Mouse (Mus musculus): ENCODE measurements around the gene Agpat2.

Agpat2 gene

DNA sequence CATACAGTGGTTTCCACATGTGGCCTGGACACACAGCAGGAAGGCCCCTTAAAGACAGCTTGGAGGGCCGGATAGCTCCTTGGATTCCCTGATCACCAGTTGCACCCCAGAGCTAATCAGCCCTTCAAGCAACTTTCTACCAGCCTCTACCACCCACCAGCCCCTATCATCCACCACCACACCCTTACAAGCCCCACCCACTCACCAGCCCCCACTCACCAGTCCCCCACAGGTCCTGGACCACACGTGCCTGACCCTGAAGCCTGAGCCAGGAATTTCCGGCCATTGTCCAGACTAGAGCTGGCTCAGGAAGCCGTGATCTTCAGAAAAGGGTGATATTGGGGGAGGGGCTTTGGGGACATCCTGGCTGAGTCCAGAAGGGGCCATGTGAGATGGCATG lies 28.4 kb downstream of the Agpat2 start:
- no peak for DNase-seq (ENCODE audit: low spot score in 2 of 2)

DNA sequence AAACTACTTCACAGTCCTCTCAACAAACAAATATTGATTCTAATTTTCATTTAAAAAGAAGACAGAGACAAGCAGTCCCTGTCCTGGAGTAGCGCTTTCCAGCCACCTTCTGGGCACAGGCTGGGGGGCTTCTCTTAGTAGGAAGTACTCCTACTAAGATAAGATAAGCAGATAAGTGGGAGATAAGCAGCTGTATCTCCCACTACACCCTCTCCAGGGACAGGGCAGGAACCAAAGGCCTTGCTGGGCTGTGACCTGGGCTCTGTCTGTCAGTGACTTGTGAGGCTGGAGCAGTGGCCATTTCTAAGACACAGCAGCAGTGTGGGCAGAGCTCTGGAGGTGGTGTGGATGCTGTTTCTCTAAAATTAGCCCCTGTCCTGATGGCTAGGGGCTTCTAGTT lies 28.8 kb downstream of the Agpat2 start:
- DNase-seq (ENCODE audit: low spot score in 2 of 2): no peak

DNA sequence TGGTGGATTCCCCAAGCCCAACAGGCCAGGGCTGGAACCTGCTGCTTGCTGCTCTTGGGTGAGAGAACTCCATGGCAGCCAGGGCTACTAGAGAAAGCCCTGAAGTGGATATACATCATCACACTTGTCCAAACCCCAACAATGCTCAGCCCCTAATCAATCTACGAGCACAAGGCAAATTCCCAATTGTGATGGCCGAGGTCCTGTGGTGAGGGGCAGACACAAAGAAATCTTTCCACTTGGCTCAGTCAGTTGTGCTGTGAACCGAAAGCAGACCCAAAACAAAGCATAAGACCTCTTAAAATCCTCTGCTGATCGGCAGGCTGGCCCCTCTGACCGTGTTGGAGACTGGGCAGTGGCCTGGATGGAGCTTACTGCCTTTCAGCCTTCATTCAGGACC lies 29.4 kb downstream of the Agpat2 start:
- no peak for DNase-seq (ENCODE audit: low spot score in 2 of 2)

DNA sequence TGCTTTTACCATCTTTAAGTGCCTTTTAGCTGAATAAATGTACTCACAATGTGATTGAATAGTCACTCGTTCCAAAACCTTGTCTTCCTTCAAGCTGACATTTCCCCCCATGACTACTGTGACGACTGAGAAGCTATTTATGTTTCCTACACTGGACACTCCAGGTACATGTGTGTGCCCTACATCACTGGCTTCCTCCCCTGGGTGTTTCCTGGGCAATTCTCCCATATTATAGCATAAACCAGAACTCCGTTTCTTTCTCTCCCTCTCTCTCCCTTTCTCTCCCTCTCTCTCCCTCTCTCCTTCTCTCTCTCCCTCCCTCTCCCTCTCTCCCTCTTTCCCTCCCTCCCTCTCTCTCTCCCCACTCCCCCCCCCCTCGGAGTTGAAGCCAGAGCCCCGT lies 30.4 kb downstream of the Agpat2 start:
- no peak for DNase-seq (ENCODE audit: low spot score in 2 of 2)

DNA sequence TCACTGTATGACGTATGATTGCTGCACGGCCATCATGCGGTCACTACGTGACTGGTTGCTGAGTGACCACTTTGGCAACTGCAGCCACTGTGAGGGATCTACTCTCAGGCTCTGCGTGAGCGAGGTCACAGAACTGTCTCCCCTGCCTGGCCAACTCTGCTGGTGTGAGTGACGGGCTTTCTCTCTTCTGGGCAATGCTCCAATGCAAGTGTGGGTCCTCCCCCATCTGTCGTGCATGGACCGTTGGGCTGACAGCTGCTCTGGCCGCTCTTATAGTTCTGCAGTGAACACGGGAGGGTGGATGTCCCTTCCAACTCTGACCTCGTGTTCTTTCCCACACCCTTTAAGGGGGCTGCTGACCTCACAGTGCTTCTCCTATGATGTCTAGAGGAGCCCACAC lies 30.8 kb downstream of the Agpat2 start:
- peak; percentile 21 for DNase-seq (ENCODE audit: low spot score in 2 of 2)

DNA sequence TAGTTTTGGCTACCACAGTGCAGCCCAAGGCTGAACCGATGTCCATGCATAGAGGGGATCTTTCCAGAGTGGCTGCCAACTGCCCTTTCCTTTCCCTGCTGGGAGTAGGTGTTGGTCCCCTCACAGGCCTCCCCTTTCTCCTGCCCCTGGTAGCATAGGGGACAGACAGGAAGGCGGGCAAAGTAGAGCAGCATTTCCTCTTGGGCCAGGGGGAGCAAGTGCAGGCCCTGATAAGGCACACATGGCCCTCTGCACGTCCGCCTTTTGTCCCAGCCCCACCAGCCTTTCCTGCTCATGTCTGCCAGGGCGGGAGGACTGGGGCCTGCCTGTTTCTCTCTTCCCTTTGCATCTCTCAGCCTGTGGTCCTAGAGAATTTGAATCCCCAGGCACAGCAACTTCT lies 32.4 kb downstream of the Agpat2 start:
- DNase-seq (ENCODE audit: low spot score in 2 of 2): peak in 1 of 2 experiments; percentile 19

DNA sequence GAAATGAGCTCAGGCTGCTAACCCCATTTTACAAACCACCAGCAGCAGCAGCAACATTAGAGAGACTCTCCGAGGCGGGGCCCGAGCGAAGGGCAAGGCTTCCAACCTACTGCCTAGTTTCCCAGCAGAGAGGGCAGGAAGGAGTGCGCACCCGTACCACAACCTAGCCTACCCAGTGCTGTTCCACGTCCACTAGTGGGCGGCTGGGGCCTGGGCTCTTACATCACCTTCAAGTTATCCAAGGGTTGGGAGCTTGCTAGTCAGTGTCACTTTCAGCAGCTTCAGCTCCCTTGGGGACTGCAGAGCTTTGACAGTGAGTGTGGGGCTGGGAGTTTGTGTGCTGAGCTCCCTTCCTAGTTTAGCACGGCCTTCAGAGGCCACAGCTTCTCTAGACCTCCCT lies 32.8 kb downstream of the Agpat2 start:
- DNase-seq (ENCODE audit: low spot score in 2 of 2): no peak

DNA sequence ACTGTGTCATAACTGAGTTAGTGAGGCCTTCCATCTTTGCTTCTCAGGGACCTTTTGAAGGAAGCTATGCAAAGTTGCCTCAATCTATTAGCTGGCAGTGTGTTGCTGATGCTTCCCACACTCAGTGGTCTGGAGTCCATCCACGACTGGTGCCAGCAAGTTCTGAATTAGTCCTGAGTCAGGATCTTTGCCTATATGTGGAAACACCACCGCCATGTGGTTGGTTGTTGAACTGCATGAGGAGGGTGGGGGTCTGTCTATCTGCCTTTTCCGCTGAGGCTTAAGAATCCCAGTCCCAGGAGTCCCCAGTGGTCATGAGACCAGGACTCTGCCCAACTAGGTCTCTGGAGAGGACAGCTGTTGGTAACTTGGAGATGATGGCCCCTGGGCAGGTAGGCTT lies 34.2 kb downstream of the Agpat2 start:
- DNase-seq (ENCODE audit: low spot score in 2 of 2): no peak

DNA sequence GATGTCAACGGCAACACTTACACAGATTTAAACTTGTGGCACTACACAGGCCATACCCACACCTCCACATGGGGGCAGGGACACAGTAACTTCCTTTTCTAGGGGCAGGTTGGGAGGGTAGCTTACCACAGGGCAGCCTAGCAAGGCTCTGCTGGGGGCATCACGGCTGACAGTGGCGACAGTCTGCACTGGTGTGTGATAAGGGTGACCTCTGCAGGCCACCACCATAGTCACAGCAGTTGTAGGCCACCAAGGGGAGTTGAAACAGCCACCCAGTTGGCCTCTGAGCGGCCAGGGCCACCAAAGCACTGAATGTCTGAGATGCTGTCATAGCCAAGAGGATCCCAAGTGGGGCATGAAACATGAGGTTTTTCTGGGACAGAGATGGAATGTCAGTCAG lies 38.0 kb downstream of the Agpat2 start:
- peak; percentile 69 to 76 for DNase-seq (ENCODE audit: low spot score in 2 of 2)

DNA sequence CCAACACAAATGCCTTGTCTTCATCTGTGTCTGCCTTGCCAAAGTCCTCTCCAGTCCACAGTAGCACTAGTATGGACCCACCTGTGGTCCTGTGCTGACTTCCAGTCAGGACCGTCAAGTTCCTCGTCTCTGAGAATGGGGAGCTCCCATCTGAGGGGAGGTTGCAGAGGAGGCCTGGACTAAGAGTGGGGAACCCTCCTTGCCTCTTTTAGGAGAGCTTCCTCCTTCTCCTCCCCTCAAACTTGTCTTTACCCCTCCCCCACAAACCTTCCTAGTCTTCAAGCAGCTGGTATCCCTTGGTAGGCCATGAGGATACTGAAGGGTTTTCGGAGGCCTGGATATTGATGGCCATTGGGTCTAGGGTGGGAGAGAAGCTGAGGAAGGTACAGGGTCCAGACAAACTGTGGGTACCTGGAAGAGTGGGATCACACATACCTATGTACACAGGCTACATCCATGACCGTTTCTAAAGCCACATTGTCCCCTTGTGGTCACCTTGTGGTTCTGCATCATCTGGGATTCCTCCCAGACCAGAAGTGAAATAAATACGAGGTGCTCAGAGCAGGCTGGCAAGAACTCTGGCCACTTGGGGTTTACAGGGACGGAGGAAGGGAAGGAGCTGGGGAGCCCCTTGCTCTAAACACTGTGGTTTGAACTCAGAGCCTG lies 42.7 kb downstream of the Agpat2 start:
- DNase-seq (ENCODE audit: low spot score in 2 of 2): no peak

DNA sequence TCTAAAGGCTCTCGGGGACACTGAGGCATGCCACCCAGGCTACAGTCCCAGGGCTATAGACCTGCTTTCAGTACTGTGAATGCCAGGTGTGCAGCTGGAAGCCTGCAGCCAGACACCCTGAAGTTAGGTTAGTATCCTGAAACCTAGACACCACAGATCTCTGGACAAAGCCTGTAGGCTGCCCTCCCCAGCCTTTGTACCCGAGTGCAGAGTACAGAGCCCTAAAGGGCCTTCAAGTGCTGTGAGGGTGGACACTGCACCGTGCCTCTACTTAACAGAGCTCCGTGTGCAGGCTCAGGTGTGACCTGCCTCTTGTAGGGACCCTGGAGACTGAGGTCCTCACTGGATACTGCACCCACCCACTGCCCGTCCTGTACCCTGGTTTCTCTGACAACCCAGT lies 43.7 kb downstream of the Agpat2 start:
- DNase-seq (ENCODE audit: low spot score in 2 of 2): no peak

DNA sequence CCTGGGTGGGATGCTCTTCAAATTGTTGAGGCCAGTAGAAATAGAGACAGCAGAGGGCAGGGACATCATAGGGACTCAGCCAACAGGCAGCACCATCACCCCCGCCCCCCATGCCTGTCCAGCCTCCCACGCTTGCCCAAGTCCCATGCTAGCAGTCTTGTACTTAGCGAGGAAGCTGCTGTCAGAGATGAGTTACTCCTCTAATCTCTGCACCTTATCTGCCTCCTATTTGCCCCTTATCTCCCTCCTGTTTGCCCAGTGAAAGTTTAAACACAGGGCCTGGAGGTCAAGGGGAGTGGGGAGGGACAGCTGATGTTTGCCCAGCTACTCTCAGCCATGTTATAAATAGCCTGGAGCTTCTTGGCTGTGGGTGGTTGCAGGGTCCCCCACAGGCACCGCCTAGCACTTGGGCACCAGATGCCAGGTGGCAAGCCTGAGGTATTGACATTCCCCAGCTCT lies 47.7 kb downstream of the Agpat2 start:
- no peak for DNase-seq (ENCODE audit: low spot score in 2 of 2)

DNA sequence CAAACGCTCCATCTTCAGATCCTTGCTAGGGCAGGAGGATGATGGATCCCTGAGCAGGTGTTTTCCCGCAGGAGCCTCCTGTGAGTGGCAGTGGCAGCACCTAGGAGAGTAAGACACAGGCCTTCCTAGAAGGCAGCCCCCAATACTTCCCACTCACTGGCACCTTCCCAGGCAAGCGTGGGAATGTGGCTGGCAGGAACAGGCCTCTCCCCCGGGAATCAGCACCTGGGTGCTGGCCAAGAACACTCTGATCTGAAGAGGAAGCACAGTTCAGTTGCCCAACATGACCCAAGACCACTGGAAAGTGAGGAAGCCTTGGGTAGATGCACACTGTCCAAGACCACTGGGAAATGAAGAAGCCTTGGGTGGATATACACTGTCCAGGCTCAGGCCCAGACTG lies 49.1 kb downstream of the Agpat2 start:
- no peak for DNase-seq (ENCODE audit: low spot score in 2 of 2)

DNA sequence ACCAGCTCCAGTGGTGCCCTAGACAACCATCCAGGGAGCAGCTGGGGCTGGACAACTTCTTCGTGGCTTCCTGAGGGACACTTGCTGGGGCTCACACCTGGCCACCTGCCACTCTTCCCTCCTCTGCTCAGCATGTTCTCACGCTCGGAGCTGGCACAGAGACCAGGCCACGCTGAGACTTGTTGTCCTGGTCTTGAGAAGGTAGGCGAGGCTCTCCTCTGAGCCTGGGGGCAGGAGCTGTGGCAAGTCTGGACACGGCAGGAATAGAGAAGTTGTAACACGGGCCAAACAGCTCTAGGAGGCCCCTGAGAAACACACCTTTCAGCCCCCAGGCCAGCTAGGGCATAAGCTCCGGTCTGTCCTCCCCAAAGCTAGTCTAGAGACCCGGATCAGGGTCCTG lies 50.3 kb downstream of the Agpat2 start:
- DNase-seq (ENCODE audit: low spot score in 2 of 2): no peak

DNA sequence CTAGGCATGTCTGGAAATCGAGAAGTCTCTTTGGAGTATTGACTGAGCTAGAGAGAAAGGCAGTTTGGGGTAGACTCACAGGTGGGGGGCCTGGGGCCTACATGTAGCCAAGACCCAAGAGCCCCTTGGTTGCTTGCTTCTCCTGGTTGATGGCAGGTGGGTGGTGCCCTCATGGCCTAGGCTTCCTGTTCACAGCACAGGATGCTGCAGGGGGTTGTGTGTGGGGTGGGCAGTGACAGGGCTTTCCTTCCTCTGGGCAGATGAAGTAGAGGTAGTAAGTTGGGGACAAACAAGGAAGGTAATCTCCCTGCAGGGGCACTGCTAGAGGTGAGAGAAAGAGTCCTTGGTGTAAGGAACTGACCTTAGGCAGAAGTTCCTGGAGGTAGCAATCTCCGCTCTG lies 52.2 kb downstream of the Agpat2 start:
- DNase-seq (ENCODE audit: low spot score in 2 of 2): peak in 1 of 2 experiments; percentile 32

DNA sequence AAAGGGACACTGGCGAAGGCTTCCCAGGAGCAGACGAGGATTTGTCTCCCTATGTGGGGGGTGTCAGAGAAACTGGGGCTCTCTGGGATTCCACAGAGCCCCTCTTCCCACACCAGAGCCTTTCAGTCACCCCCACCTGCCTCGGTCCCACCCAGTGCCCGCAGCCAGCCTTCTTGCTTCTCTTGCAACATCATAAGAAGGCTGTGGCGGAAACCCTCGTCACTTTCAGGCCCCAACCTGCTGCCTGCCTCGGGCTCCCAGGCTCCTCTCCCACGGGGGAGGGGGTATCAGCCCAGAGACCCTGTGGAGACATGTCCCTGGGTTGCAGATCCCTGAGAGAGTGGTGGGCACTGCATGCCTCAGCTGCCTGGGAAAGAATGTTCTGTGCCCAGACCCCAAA lies 52.8 kb downstream of the Agpat2 start:
- no peak for DNase-seq (ENCODE audit: low spot score in 2 of 2)

DNA sequence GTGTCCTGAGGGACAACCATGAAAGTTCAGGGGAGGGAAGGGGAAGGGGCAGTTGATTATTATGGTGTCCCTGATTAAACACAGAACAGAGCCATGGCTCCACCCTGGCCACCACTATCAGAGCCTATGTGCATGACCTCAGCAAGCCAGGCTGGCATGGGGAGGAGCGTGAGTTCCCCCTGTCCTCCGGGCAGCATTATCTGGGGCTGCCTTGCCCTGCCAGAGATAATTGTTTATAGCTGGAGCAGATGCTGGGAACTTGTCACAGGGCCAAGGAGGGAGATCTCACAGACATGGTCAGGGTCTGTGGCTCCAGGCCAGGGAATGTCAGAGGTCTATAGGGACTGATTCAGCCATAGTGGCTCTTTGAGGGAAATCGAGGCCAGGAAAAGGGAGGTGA lies 53.4 kb downstream of the Agpat2 start:
- no peak for DNase-seq (ENCODE audit: low spot score in 2 of 2)

DNA sequence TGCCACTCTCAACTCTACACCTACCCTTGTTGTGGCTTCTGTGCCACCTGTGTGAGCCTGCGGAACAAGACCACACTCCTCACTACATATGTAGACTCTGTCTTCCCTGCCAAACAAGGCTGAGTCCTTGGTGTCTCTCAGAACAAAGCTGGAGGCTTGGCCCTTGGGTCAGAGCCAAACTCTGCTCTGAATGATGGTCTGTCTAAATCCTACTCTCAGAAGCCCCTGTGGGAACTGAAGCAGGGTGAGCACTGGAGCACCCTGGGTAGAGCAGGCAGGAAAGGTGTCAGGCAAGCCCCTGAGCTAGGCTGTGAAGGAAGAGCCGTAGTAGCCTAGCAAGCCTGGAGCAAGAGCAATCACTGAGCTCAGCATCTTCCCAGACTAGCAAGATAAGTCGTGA lies 54.0 kb downstream of the Agpat2 start:
- DNase-seq (ENCODE audit: low spot score in 2 of 2): no peak

DNA sequence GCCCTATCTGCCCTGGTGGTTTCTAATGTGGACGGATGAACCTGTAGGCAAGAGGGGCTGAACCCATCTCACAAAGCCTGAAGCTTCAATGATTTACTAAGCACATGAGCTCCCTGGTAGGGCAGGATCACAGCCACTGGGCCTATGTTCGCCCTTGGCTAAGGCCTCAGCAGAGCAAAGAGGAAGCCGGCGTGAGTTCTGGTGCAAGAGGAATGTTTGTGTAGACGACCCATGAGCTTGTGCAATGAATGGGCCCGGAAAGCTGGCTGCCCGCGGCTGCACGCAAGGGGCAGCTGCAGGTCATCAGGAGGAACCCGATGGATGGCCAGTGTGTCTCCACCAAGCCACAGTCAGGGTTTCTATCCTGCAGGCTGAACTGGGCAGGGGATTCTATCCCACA lies 54.4 kb downstream of the Agpat2 start:
- DNase-seq (ENCODE audit: low spot score in 2 of 2): peak in 1 of 2 experiments; percentile 35

DNA sequence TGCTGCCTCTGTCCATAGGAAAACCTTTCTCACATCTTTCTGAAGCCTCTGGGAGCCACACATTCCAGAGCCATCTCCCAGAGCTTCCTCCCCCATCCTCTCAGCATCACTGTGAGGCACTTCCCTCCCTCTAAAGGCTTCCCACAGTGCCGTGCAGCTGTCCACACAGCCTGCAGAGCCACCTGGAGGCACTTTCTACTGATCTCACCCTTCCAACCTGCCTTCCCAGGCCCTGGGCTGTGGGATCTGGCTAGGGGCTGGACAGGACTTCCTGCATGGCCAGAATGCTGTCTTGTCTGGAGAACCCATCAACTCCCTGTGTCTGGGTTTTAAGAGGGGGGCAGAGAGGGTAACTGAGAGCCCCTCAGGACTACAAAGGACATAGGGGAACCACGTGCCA lies 56.7 kb downstream of the Agpat2 start:
- no peak for DNase-seq (ENCODE audit: low spot score in 2 of 2)

DNA sequence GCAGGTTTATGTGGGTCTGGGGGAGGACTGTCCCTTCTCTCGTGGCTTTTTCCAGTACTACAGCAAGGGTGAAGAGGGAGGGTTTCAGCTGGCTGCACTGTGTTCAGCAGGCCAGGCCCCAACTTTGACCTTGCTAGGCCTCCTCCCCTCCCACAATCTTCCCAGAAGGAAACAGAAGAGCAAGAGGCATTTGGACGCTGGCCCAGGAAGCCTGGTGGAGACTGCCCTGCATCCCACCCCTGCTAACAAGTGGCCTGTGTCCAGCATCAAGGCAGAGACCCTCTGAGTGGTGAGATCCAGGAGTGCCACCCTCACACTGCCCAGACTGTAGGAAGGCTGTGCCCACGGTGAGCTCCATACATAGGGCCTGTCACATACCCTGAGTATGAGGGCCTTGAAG lies 60.0 kb downstream of the Agpat2 start:
- DNase-seq (ENCODE audit: low spot score in 2 of 2): peak in 1 of 2 experiments; percentile 24

DNA sequence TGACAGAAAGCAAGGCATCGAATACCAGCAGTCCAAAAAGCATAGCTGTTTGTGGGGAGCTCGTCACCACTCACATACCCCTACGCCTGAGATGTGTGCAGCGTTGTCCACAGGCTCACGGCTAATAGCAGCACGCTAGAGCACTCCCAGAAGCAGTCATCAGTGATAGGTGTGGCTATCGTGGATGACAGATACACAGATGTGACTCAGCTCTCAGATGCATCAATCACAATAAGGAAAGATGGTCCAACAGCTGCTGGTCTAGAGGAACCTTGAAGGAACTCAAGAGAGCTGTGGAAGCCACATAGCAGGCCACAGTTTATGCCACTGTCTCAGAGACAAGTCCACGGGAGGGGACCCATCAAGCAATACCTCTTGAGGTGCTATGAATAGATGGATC lies 60.4 kb downstream of the Agpat2 start:
- no peak for DNase-seq (ENCODE audit: low spot score in 2 of 2)

DNA sequence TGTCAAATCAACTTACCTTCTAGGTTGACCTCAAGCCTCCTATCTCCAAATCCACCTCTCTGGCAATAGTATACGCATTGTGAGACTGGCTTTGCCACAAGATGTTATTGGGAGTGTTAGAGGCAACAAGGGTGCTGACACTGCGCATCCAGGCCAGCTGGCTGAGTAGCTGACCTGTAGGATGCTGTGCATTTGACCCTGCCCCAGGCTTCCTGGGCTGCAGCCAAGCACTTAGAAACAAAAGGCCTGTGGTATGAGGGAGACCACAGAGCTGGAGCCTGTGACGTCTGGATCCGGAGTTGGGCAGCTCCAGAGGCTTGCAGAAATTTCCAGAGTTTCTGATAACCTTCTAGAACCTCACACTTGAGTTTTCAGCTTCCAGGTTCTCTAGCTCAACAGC lies 61.1 kb downstream of the Agpat2 start:
- DNase-seq (ENCODE audit: low spot score in 2 of 2): no peak
